Mouse (Mus musculus) cortical plate, adult 2 months (tissue): ENCODE measurements around the gene Eif2d.

ENCODE experiments used
- CTCF ChIP-seq: fragments of 200-500 bp; IDR thresholded peaks from 2 replicates; pipeline ENCODE4 v1.5.1; 2011; ENCODE audit warnings: mild to moderate bottlenecking, control low read depth, low read length; ENCODE audit not compliant: insufficient read depth; ENCODE audit errors: extremely low read depth
- POLR2A ChIP-seq: fragments of 200-500 bp; IDR thresholded peaks from 2 replicates; pipeline ENCODE4 v1.6.1; 2011; ENCODE audit warnings: mild to moderate bottlenecking, low read length, control low read depth; ENCODE audit not compliant: insufficient read depth; ENCODE audit errors: extremely low read depth

DNA sequence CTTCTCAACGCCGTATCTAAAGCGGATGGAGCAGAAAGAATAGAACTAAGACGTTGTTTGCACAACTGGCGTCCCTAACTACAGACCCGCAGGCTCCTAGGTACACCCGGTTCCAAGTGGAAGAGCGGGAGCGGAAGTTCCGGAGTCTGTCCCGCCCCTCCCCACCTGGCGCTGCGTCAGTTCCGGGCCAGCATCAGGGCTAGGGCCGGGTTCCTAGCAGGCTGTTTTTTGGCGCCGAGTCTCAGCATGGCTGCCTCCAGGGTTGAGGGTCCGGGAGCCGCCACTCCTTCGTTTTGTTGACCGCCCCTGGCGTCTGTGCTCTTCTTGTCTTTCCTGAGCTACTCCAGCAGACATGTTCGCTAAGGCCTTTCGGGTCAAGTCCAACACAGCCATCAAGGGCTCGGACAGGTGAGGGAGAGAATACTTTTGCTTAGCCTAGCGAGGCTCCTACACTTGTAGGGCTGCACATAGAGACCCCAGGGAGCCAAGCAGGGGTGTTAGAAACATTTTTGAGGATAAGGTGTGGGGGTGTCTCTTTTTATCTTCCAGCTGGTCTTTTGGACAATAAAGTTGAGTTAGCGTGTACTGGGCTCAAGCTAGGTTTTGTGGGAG is at the start of gene Eif2d:
- TF ChIP-seq POLR2A (peak; percentile 69), CTCF (no peak)
